12 mouse cellular contexts compared by ENCODE assay signal in the genomic region with DNA sequence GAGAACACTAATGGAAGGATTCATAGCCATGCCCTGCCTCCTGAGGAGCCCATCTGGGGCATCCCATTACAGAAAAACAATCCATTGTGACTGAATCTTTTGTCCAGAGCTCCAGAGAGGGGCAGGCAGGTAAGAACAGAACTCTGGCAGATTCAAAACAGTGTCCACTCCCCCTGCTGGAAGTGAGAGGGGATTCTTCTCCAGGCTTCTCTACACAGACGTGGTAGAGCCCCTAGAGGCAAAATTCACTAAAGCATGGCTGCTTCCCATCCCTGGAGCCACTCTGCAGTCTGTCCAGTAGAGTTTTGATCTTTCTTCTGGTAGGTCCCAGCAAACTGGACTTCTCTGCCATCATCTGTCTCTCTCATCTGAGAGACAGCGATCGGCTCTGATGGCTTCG. TPM values are rescaled to one million over a fixed set of nuclear protein-coding genes. Genes with fewer than 3 reads are reported as not detected.
DNase-seq lines count a peak whose midpoint lies in the region; ATAC-seq and TF ChIP-seq lines count a peak whose summit lies in the region.
"Had no signal": no experiment of that assay in that cellular context is flagged by ENCODE, and none has a peak within 500 bp of the region (broad histone marks: within the 10 kb centered on the region; RNA-seq: fewer than 3 reads in every experiment).

No protein-coding gene starts in this region.

- no peak for TF ChIP-seq POLR2A in CH12.LX (IDR thresholded peaks at IDR 0.05; ENCODE audit: low read depth, low read length)

- no peaks in the 10 kb centered on the region for H3K9me3 ChIP-seq in CH12.LX (replicated peaks; ENCODE audit: low read length)
- no peaks in the 10 kb centered on the region for H3K9me3 ChIP-seq in embryonic facial prominence, embryonic 14.5 days (ENCODE audit: control insufficient read depth, low read length)
- H3K9me3 ChIP-seq: embryonic facial prominence, embryonic 12.5 days had no signal

- DNase-seq in gastrocnemius, adult 2 months = no peak
- no peak for DNase-seq in gastrocnemius, postnatal 25 days
- DNase-seq in left cerebral cortex, adult 2 months (ENCODE audit: extremely low spot score in 1 of 2, low spot score in 2 of 2) = no peak
- DNase-seq in left cerebral cortex, adult 8-10 months (ENCODE audit: low spot score in 2 of 2) = no peak
- DNase-seq in CH12.LX (ENCODE audit: extremely low read depth) = peak; percentile 45
- DNase-seq in embryonic facial prominence, embryonic 14.5 days (ENCODE audit: low spot score) = peak; percentile 72
- DNase-seq in cerebellum, postnatal 25 days = no peak
- DNase-seq in gastrocnemius, adult 8-10 months (ENCODE audit: low spot score in 2 of 2) = no peak

- peak; percentile 50; the same call in 1 of the 2 replicates for ATAC-seq in embryonic facial prominence, embryonic 14.5 days (ENCODE audit: low read depth)

- no peak overlapping the region for H3K4me2 ChIP-seq in CH12.LX (ENCODE audit: insufficient read depth, low read depth, poor library complexity, severe bottlenecking)
- H3K4me2 ChIP-seq in embryonic facial prominence, embryonic 14.5 days (ENCODE audit: low read depth, low read length) = no peak overlapping the region
- H3K4me2 ChIP-seq: embryonic facial prominence, embryonic 12.5 days had no signal

- no peak for TF ChIP-seq EP300 in CH12.LX (IDR thresholded peaks at IDR 0.05; ENCODE audit: low read length)

- H3K79me2 ChIP-seq in CH12.LX (replicated peaks; ENCODE audit: control insufficient read depth, extremely low read depth, insufficient read depth, poor library complexity, severe bottlenecking) = no peaks in the 10 kb centered on the region

- intact Hi-C loops in gastrocnemius, adult 2 months (cut with DNase I) = no loop called here
- intact Hi-C loops in left cerebral cortex, adult 2 months (cut with DNase I) = no loop called here

- H3K9ac ChIP-seq in CH12.LX (ENCODE audit: insufficient read depth, low read depth) = no peak overlapping the region
- no peak overlapping the region for H3K9ac ChIP-seq in embryonic facial prominence, embryonic 14.5 days (ENCODE audit: low read depth, low read length)
- H3K9ac ChIP-seq: embryonic facial prominence, embryonic 12.5 days had no signal

- peaks cover 95% of the 10 kb centered on the region for H3K27me3 ChIP-seq in CH12.LX (replicated peaks)
- H3K27me3 ChIP-seq in embryonic facial prominence, embryonic 14.5 days (replicated peaks; ENCODE audit: control insufficient read depth, insufficient read depth, low read length) = no peaks in the 10 kb centered on the region

- no peak overlapping the region for H3K27ac ChIP-seq in gastrocnemius, adult 2 months
- no peak overlapping the region for H3K27ac ChIP-seq in left cerebral cortex, adult 2 months
- H3K27ac ChIP-seq in CH12.LX (ENCODE audit: insufficient read depth, low read depth) = no peak overlapping the region
- no peak overlapping the region for H3K27ac ChIP-seq in embryonic facial prominence, embryonic 14.5 days (replicated peaks; ENCODE audit: low read depth, low read length)
- H3K27ac ChIP-seq: embryonic facial prominence, embryonic 12.5 days had no signal

- dilution Hi-C loops in CH12.LX (cut with MboI; ENCODE audit: extremely low pct_ligation_motif_present, extremely low pct_unique_long_range_greater_than_20kb, low sequenced_read_pairs) = no loop called here

- H3K36me3 ChIP-seq in CH12.LX (replicated peaks in 1 of 2; ENCODE audit: control insufficient read depth in 1 of 2, insufficient read depth in 1 of 2, low read length in 1 of 2) = no peaks in the 10 kb centered on the region
- H3K36me3 ChIP-seq in embryonic facial prominence, embryonic 14.5 days (ENCODE audit: control insufficient read depth, insufficient read depth, low read length) = no peaks in the 10 kb centered on the region
- H3K36me3 ChIP-seq: embryonic facial prominence, embryonic 12.5 days had no signal

- 0 out of 4 replicates have a peak, but pooled peaks cover 0 to 4% of the 10 kb centered on the region in 2 experiments for H3K4me1 ChIP-seq in CH12.LX (ENCODE audit: control insufficient read depth in 1 of 2, insufficient read depth in 2 of 2)
- no peaks in the 10 kb centered on the region for H3K4me1 ChIP-seq in embryonic facial prominence, embryonic 14.5 days (ENCODE audit: control insufficient read depth, insufficient read depth, low read length)
- H3K4me1 ChIP-seq: embryonic facial prominence, embryonic 12.5 days had no signal

- TF ChIP-seq CTCF in gastrocnemius, adult 2 months (IDR thresholded peaks at IDR 0.05) = 0 out of 2 replicates have a peak, but pooled peaks have one; percentile 8
- peak; percentile 40 for TF ChIP-seq CTCF in left cerebral cortex, adult 2 months (IDR thresholded peaks at IDR 0.05)
- TF ChIP-seq CTCF in CH12.LX (conservative IDR thresholded peaks at IDR 0.05 in 1 of 2, IDR thresholded peaks at IDR 0.05 in 1 of 2; ENCODE audit: low read depth in 2 of 2, low read length in 2 of 2) = peak; percentile 24 to 90; a peak in 3 of 4 replicates

- H3K4me3 ChIP-seq in gastrocnemius, adult 2 months = no peak overlapping the region
- no peak overlapping the region for H3K4me3 ChIP-seq in left cerebral cortex, adult 2 months
- H3K4me3 ChIP-seq in CH12.LX (replicated peaks in 1 of 3; ENCODE audit: low read depth in 2 of 3, low read length in 2 of 3, poor library complexity in 1 of 3) = no peak overlapping the region
- H3K4me3 ChIP-seq in embryonic facial prominence, embryonic 14.5 days (ENCODE audit: low read depth, low read length) = no peak overlapping the region
- H3K4me3 ChIP-seq: embryonic facial prominence, embryonic 12.5 days had no signal

- in situ Hi-C loops in CH12.LX (cut with MboI; ENCODE audit: low pct_ligation_motif_present, low pct_unique_long_range_greater_than_20kb, low sequenced_read_pairs) = no loop called here

- 72% methylated on average over 4 of the region's 4 CpGs for WGBS in embryonic facial prominence, embryonic 14.5 days

- peak; percentile 56 for TF ChIP-seq RAD21 in CH12.LX (IDR thresholded peaks at IDR 0.05; ENCODE audit: low read depth, low read length)

TF ChIP-seq in CH12.LX, 34 proteins besides CTCF, POLR2A, EP300 and RAD21:
- TF ChIP-seq SMC3 (IDR thresholded peaks at IDR 0.05; ENCODE audit: low read depth, low read length) (peak; percentile 68), KAT2A (IDR thresholded peaks at IDR 0.05; ENCODE audit: insufficient replicate concordance, low read length) (no peak), ZMIZ1 (IDR thresholded peaks at IDR 0.05; ENCODE audit: low read depth, low read length) (no peak), RCOR1 (conservative IDR thresholded peaks at IDR 0.05; ENCODE audit: low read depth, low read length) (no peak)

RNA-seq across cellular contexts. Expression of gene Krt5, which starts 8.6 kb away (rescaled TPM):
- not detected for total RNA-seq in gastrocnemius, adult 2 months (2021)
- not detected for total RNA-seq in gastrocnemius, postnatal 25 days (2021)
- not detected for total RNA-seq in left cerebral cortex, adult 2 months (2021)
- not detected for total RNA-seq in left cerebral cortex, adult 8-10 months (2022)
- total RNA-seq in CH12.LX (2012; rRNA removed) = not detected in 2 replicates
- not detected in 2 replicates for total RNA-seq in CH12.LX (2014; rRNA removed)
- polyA plus RNA-seq in CH12.LX (2012; ENCODE audit: insufficient read length, low read depth) = not detected in 2 replicates
- 142 and 153 TPM in 2 replicates for polyA plus RNA-seq in embryonic facial prominence, embryonic 14.5 days (2014; fragmentation: Nextera tagmentation; extraction: Ambion mirVana)
- not detected for total RNA-seq in gastrocnemius, adult 8-10 months (2022)
- total RNA-seq: adrenal gland, adult 18-20 months; granulocyte monocyte progenitor cell, adult 5-6 weeks had no signal

RNA-seq across cellular contexts. Expression of gene Krt6a, which starts 10.0 kb away (rescaled TPM):
- not detected for total RNA-seq in gastrocnemius, adult 2 months (2021)
- total RNA-seq in gastrocnemius, postnatal 25 days (2021) = not detected
- not detected for total RNA-seq in left cerebral cortex, adult 2 months (2021)
- total RNA-seq in left cerebral cortex, adult 8-10 months (2022) = not detected
- total RNA-seq in CH12.LX (2012; rRNA removed) (not detected in 2 replicates), CH12.LX (2014; rRNA removed) (not detected in 2 replicates)
- not detected in 2 replicates for polyA plus RNA-seq in CH12.LX (2012; ENCODE audit: insufficient read length, low read depth)
- 34.9 and 120 TPM in 2 replicates for polyA plus RNA-seq in embryonic facial prominence, embryonic 14.5 days (2014; fragmentation: Nextera tagmentation; extraction: Ambion mirVana)
- total RNA-seq in gastrocnemius, adult 8-10 months (2022) = not detected
- total RNA-seq: adrenal gland, adult 18-20 months; granulocyte monocyte progenitor cell, adult 5-6 weeks had no signal
- polyA plus RNA-seq: limb, embryonic 11.5 days had no signal

RNA-seq across cellular contexts. Expression of gene Krt6b, which starts 24.0 kb away (rescaled TPM):
- not detected for total RNA-seq in gastrocnemius, adult 2 months (2021)
- not detected for total RNA-seq in gastrocnemius, postnatal 25 days (2021)
- total RNA-seq in left cerebral cortex, adult 2 months (2021) = not detected
- total RNA-seq in left cerebral cortex, adult 8-10 months (2022) = not detected
- total RNA-seq in CH12.LX (2012; rRNA removed) (not detected in 2 replicates), CH12.LX (2014; rRNA removed) (not detected in 2 replicates)
- polyA plus RNA-seq in CH12.LX (2012; ENCODE audit: insufficient read length, low read depth) = not detected in 2 replicates
- 0.16 and 1.2 TPM in 2 replicates for polyA plus RNA-seq in embryonic facial prominence, embryonic 14.5 days (2014; fragmentation: Nextera tagmentation; extraction: Ambion mirVana)
- total RNA-seq in gastrocnemius, adult 8-10 months (2022) = not detected
- total RNA-seq: adrenal gland, adult 18-20 months; granulocyte monocyte progenitor cell, adult 5-6 weeks had no signal
- polyA plus RNA-seq: embryonic facial prominence, embryonic 12.5 days; limb, embryonic 11.5 days had no signal

RNA-seq across cellular contexts. Expression of gene Krt71, which starts 38.8 kb away (rescaled TPM):
- total RNA-seq in gastrocnemius, adult 2 months (2021) = not detected
- not detected for total RNA-seq in gastrocnemius, postnatal 25 days (2021)
- not detected for total RNA-seq in left cerebral cortex, adult 2 months (2021)
- not detected for total RNA-seq in left cerebral cortex, adult 8-10 months (2022)
- total RNA-seq in CH12.LX (2012; rRNA removed) (not detected in 2 replicates), CH12.LX (2014; rRNA removed) (not detected in 2 replicates)
- polyA plus RNA-seq in CH12.LX (2012; ENCODE audit: insufficient read length, low read depth) = not detected in 2 replicates
- polyA plus RNA-seq in embryonic facial prominence, embryonic 14.5 days (2014; fragmentation: Nextera tagmentation; extraction: Ambion mirVana) = 9.3 and 14.3 TPM in 2 replicates
- total RNA-seq in gastrocnemius, adult 8-10 months (2022) = not detected
- total RNA-seq: adrenal gland, adult 18-20 months; granulocyte monocyte progenitor cell, adult 5-6 weeks had no signal
- polyA plus RNA-seq: embryonic facial prominence, embryonic 12.5 days; limb, embryonic 11.5 days had no signal

RNA-seq across cellular contexts. Expression of gene Gm5478, which starts 56.9 kb away (rescaled TPM):
- total RNA-seq in gastrocnemius, adult 2 months (2021) = not detected
- total RNA-seq in gastrocnemius, postnatal 25 days (2021) = not detected
- not detected for total RNA-seq in left cerebral cortex, adult 2 months (2021)
- not detected for total RNA-seq in left cerebral cortex, adult 8-10 months (2022)
- total RNA-seq in CH12.LX (2012; rRNA removed) (not detected in 2 replicates), CH12.LX (2014; rRNA removed) (not detected in 2 replicates)
- not detected in 2 replicates for polyA plus RNA-seq in CH12.LX (2012; ENCODE audit: insufficient read length, low read depth)
- polyA plus RNA-seq in embryonic facial prominence, embryonic 14.5 days (2014; fragmentation: Nextera tagmentation; extraction: Ambion mirVana) = not detected in 2 replicates
- not detected for total RNA-seq in gastrocnemius, adult 8-10 months (2022)
- total RNA-seq: adrenal gland, adult 18-20 months; granulocyte monocyte progenitor cell, adult 5-6 weeks had no signal
- polyA plus RNA-seq: embryonic facial prominence, embryonic 12.5 days; limb, embryonic 11.5 days had no signal

Comparison
In these comparisons a context has a peak if more than half of its experiments do, and no peak if none do; other contexts are left out.
1. DNase-seq: peak in CH12.LX (single experiment) and embryonic facial prominence, embryonic 14.5 days (single experiment); none in gastrocnemius, adult 2 months (single experiment), gastrocnemius, postnatal 25 days (single experiment), left cerebral cortex, adult 2 months (0 of 2), left cerebral cortex, adult 8-10 months (0 of 2), cerebellum, postnatal 25 days (0 of 2) and gastrocnemius, adult 8-10 months (0 of 2).
2. Peak in every context shown above with its lines, with median percentiles within 50 percentile points of each other: CTCF ChIP-seq.